Mouse (Mus musculus) liver, embryonic 16.5 days (tissue): ENCODE results near the gene Kdelr3. TPM values are rescaled to one million over a fixed set of nuclear protein-coding genes. Genes with fewer than 3 reads are reported as not detected.

Experiments used
- ATAC-seq: fragments of 200-750 bp; cut with Nextera tagmentation; 2 replicates; pipeline ENCODE4 v1.8.0; 2017; ENCODE audit warnings: low read depth, mild to moderate bottlenecking, moderate number of reproducible peaks, moderate library complexity
- H3K27ac ChIP-seq: fragments of 300-500 bp; sonication (generic); 2 replicates; pipeline ENCODE4 v1.5.1; 2014; ENCODE audit warnings: mild to moderate bottlenecking, low read length
- H3K27me3 ChIP-seq: fragments of 300-500 bp; sonication (generic); 2 replicates; pipeline ENCODE4 v1.6.1; 2014; ENCODE audit warnings: low read depth, low read length, mixed read lengths; ENCODE audit not compliant: control insufficient read depth, insufficient read depth
- H3K36me3 ChIP-seq: fragments of 300-500 bp; sonication (generic); 2 replicates; pipeline ENCODE4 v1.6.1; 2014; ENCODE audit warnings: mild to moderate bottlenecking; ENCODE audit not compliant: control insufficient read depth, insufficient read depth
- H3K4me1 ChIP-seq: fragments of 300-500 bp; sonication (generic); 2 replicates; pipeline ENCODE4 v1.6.1; 2014; ENCODE audit warnings: low read depth, low read length, mixed read lengths; ENCODE audit not compliant: control insufficient read depth
- H3K4me2 ChIP-seq: fragments of 300-500 bp; sonication (generic); 2 replicates; pipeline ENCODE4 v1.6.1; 2014; ENCODE audit warnings: low read depth, low read length, mixed read lengths
- H3K4me3 ChIP-seq: fragments of 300-500 bp; sonication (generic); 2 replicates; pipeline ENCODE4 v1.5.1; 2014; ENCODE audit warnings: low read depth, mild to moderate bottlenecking, low read length
- H3K9ac ChIP-seq: fragments of 300-500 bp; sonication (generic); 2 replicates; pipeline ENCODE4 v1.6.1; 2014; ENCODE audit warnings: low read depth, low read length
- H3K9me3 ChIP-seq: fragments of 300-500 bp; sonication (generic); replicated peaks from 2 replicates; pipeline ENCODE4 v1.6.1; 2016; ENCODE audit warnings: low read length; ENCODE audit not compliant: control insufficient read depth
- WGBS: fragments of 180-500 bp; shearing (Covaris S2); extraction: QIAGEN DNeasy Blood & Tissue Kit; methylation state at CpG from one replicate; pipeline ENCODE4 v1.1.7; 2014; ENCODE audit not compliant: insufficient replicate concordance; 5-methylcytosine and 5-hydroxymethylcytosine counted together
- polyA plus RNA-seq: library from polyadenylated mRNA; unstranded; fragments of >200 nt; fragmentation: Nextera tagmentation; extraction: Ambion mirVana; gene quantifications from 2 replicates; pipeline ENCODE4 v1.2.1, GENCODE M21; 2015

Gene Kdelr3
- polyA plus RNA-seq, 1 experiment from 2014 or later, result 5.2 TPM

- Histone ChIP-seq H3K4me1 (peaks cover 8% of the 10 kb centered on the region), H3K4me3 (no peak overlapping the region), H3K9me3 (no peaks in the 10 kb centered on the region), H3K9ac (no peak overlapping the region), H3K27me3 (no peaks in the 10 kb centered on the region), H3K4me2 (no peak overlapping the region), H3K27ac (no peak overlapping the region), H3K36me3 (peaks cover 29% of the 10 kb centered on the region)
- ATAC-seq, result no peak
- WGBS, result 73% methylated on average over 5 of the region's 5 CpGs
Observed at GRCm38 (mm10) chr15:79525564-79525963, 9.4 kb downstream of the Kdelr3 start.

- Histone ChIP-seq H3K4me1 (peaks cover 8% of the 10 kb centered on the region), H3K27ac (no peak overlapping the region), H3K9me3 (no peaks in the 10 kb centered on the region), H3K27me3 (no peaks in the 10 kb centered on the region), H3K9ac (no peak overlapping the region), H3K36me3 (peaks cover 35% of the 10 kb centered on the region), H3K4me2 (no peak overlapping the region), H3K4me3 (no peak overlapping the region)
- no peak for ATAC-seq
- 66% methylated on average over 9 of the region's 9 CpGs for WGBS
Observed at GRCm38 (mm10) chr15:79525979-79526768, 10.0 kb downstream of the Kdelr3 start.

- no peaks in the 10 kb centered on the region for H3K9me3 ChIP-seq
- no peaks in the 10 kb centered on the region for H3K27me3 ChIP-seq
- no peak overlapping the region for H3K4me3 ChIP-seq
- peak; percentile 8; the same call in 1 of the 2 replicates for ATAC-seq
- H3K27ac ChIP-seq, result no peak overlapping the region
- 82% methylated on average over 4 of the region's 4 CpGs for WGBS
- H3K4me1 ChIP-seq, result peaks cover 8% of the 10 kb centered on the region
- no peak overlapping the region for H3K9ac ChIP-seq
- H3K4me2 ChIP-seq, result no peak overlapping the region
- peaks cover 44% of the 10 kb centered on the region for H3K36me3 ChIP-seq
Observed at GRCm38 (mm10) chr15:79527192-79527591, 11.0 kb downstream of the Kdelr3 start.

GRCm38 (mm10) chr15:79527991-79528639 lies 11.9 kb downstream of the Kdelr3 start:
- 77% methylated on average over 5 of the region's 5 CpGs for WGBS

GRCm38 (mm10) chr15:79529935-79530334 lies 13.7 kb downstream of the Kdelr3 start:
- peak; percentile 58 for ATAC-seq
- Histone ChIP-seq H3K27ac (no peak overlapping the region), H3K36me3 (peaks cover 68% of the 10 kb centered on the region), H3K4me1 (peaks cover 8% of the 10 kb centered on the region), H3K9ac (no peak overlapping the region), H3K27me3 (no peaks in the 10 kb centered on the region), H3K4me3 (no peak overlapping the region), H3K9me3 (no peaks in the 10 kb centered on the region), H3K4me2 (no peak overlapping the region)
- 77% methylated on average over 7 of the region's 7 CpGs for WGBS

More at GRCm38 (mm10) chr15:79527991-79528639, 11.9 kb downstream of the Kdelr3 start:
- H3K4me1 ChIP-seq, result peaks cover 8% of the 10 kb centered on the region
- no peaks in the 10 kb centered on the region for H3K27me3 ChIP-seq
- no peak overlapping the region for H3K27ac ChIP-seq
- no peak for ATAC-seq
- peaks cover 52% of the 10 kb centered on the region for H3K36me3 ChIP-seq
- no peaks in the 10 kb centered on the region for H3K9me3 ChIP-seq
- H3K9ac ChIP-seq, result no peak overlapping the region
- H3K4me2 ChIP-seq, result no peak overlapping the region
- H3K4me3 ChIP-seq, result no peak overlapping the region

- peaks cover 5% of the 10 kb centered on the region for H3K4me1 ChIP-seq
- H3K27me3 ChIP-seq, result no peaks in the 10 kb centered on the region
- peaks cover 94% of the 10 kb centered on the region for H3K36me3 ChIP-seq
- H3K27ac ChIP-seq, result no peak overlapping the region
- ATAC-seq, result no peak
- no peak overlapping the region for H3K9ac ChIP-seq
- no peaks in the 10 kb centered on the region for H3K9me3 ChIP-seq
- H3K4me3 ChIP-seq, result no peak overlapping the region
- H3K4me2 ChIP-seq, result no peak overlapping the region
- WGBS, result 76% methylated on average over 3 of the region's 3 CpGs
Observed at GRCm38 (mm10) chr15:79533796-79534195, 17.6 kb downstream of the Kdelr3 start.

- Histone ChIP-seq H3K4me2 (peak overlapping the region; percentile 89), H3K4me3 (no peak overlapping the region; the same call in 1 of the 2 replicates), H3K36me3 (peaks cover 46% of the 10 kb centered on the region), H3K4me1 (peaks cover 22% of the 10 kb centered on the region), H3K9me3 (no peaks in the 10 kb centered on the region), H3K27ac (no peak overlapping the region), H3K27me3 (no peaks in the 10 kb centered on the region), H3K9ac (no peak overlapping the region)
- WGBS, result 84% methylated on average over 3 of the region's 3 CpGs
- ATAC-seq, result no peak
Observed at GRCm38 (mm10) chr15:79543968-79544367, 27.8 kb downstream of the Kdelr3 start.

GRCm38 (mm10) chr15:79545496-79545895 lies 29.3 kb downstream of the Kdelr3 start:
- peak overlapping the region; percentile 98 for H3K9ac ChIP-seq
- H3K27ac ChIP-seq, result peak overlapping the region; percentile 98
- ATAC-seq, result no peak
- no peaks in the 10 kb centered on the region; the same call in 1 of the 2 replicates for H3K27me3 ChIP-seq
- H3K9me3 ChIP-seq, result no peaks in the 10 kb centered on the region
- peaks cover 22% of the 10 kb centered on the region for H3K4me1 ChIP-seq
- peak overlapping the region; percentile 89 for H3K4me2 ChIP-seq
- peaks cover 31% of the 10 kb centered on the region for H3K36me3 ChIP-seq
- peak overlapping the region; percentile 92 for H3K4me3 ChIP-seq
- WGBS, result 3% methylated on average over 3 of the region's 3 CpGs

- Histone ChIP-seq H3K4me1 (peaks cover 22% of the 10 kb centered on the region), H3K9ac (peak overlapping the region; percentile 98), H3K36me3 (peaks cover 26% of the 10 kb centered on the region), H3K9me3 (no peaks in the 10 kb centered on the region), H3K27ac (peak overlapping the region; percentile 98), H3K4me3 (peak overlapping the region; percentile 92), H3K4me2 (peak overlapping the region; percentile 89), H3K27me3 (peaks cover 3% of the 10 kb centered on the region; the same call in 1 of the 2 replicates)
- 0% methylated on average over 42 of the region's 52 CpGs for WGBS
- peak; percentile 73 for ATAC-seq
Observed at GRCm38 (mm10) chr15:79545921-79546399, 29.7 kb downstream of the Kdelr3 start.
